Mouse (Mus musculus): ENCODE data around the gene Epgn. TPM values are rescaled to one million over a fixed set of nuclear protein-coding genes. Genes with fewer than 3 reads are reported as not detected.

The Epgn gene
- total and polyA plus RNA-seq, 3 experiments = not detected

GRCm38 (mm10) chr5:91074026-91074425 lies 46.8 kb downstream of the Epgn start:
- no peak for TF ChIP-seq POLR2A (IDR thresholded peaks at IDR 0.05; ENCODE audit: control insufficient read depth in 1 of 2, insufficient read depth in 1 of 2, low read depth in 1 of 2, low read length in 2 of 2, poor library complexity in 1 of 2)
- no peak for TF ChIP-seq TAL1 (IDR thresholded peaks at IDR 0.05; ENCODE audit: low read length)
- no peak for TF ChIP-seq NELFE (IDR thresholded peaks at IDR 0.05; ENCODE audit: low read depth, low read length)
- no peak for TF ChIP-seq EP300 (IDR thresholded peaks at IDR 0.05; ENCODE audit: low read depth in 1 of 2, low read length in 2 of 2)
- H3K79me2 ChIP-seq (ENCODE audit: control insufficient read depth, insufficient read depth, low read length, poor library complexity) = no peaks in the 10 kb centered on the region
- no peak for DNase-seq (ENCODE audit: low read depth, low spot score)
- H3K36me3 ChIP-seq (ENCODE audit: control insufficient read depth in 1 of 2, insufficient read depth in 2 of 2, low read length in 2 of 2) = no peaks in the 10 kb centered on the region
- H3K27ac ChIP-seq (ENCODE audit: control insufficient read depth, low read depth, low read length) = no peak overlapping the region
- no peak overlapping the region for H3K4me3 ChIP-seq (ENCODE audit: control insufficient read depth in 1 of 2, insufficient read depth in 1 of 2, low read depth in 2 of 2, low read length in 2 of 2)
- no peaks in the 10 kb centered on the region for H3K4me1 ChIP-seq (ENCODE audit: control insufficient read depth in 1 of 2, insufficient read depth in 2 of 2, low read length in 2 of 2)
- no peaks in the 10 kb centered on the region for H3K9me3 ChIP-seq (replicated peaks; ENCODE audit: insufficient read depth, low read length)
- no peak overlapping the region for H3K9ac ChIP-seq (ENCODE audit: control insufficient read depth, low read depth, low read length, poor library complexity, severe bottlenecking)
- no peaks in the 10 kb centered on the region; a peak in 1 of 4 replicates for H3K27me3 ChIP-seq (ENCODE audit: control insufficient read depth in 1 of 2, insufficient read depth in 2 of 2, low read length in 2 of 2)

GRCm38 (mm10) chr5:91074450-91074950 lies 47.2 kb downstream of the Epgn start, which contains the start of gene Ereg:
Gene Ereg (plus strand): TSS chr5:91074622.
- no peak within 1 kb of the TSS for H3K4me3 ChIP-seq (ENCODE audit: control insufficient read depth in 1 of 2, insufficient read depth in 1 of 2, low read depth in 2 of 2, low read length in 2 of 2)
- DNase-seq (ENCODE audit: low read depth, low spot score) = no peak
- no peak within 1 kb of the TSS for H3K9ac ChIP-seq (ENCODE audit: control insufficient read depth, low read depth, low read length, poor library complexity, severe bottlenecking)
- TF ChIP-seq E2F4 (IDR thresholded peaks at IDR 0.05; ENCODE audit: borderline replicate concordance, low read depth, low read length) = no peak
- TF ChIP-seq CTCF (IDR thresholded peaks at IDR 0.05 in 2 of 3, conservative IDR thresholded peaks at IDR 0.05 in 1 of 3; ENCODE audit: control insufficient read depth in 1 of 3, insufficient read depth in 1 of 3, low read depth in 2 of 3, low read length in 3 of 3, poor library complexity in 1 of 3, severe bottlenecking in 1 of 3) = no peak
- no peaks in the 10 kb centered on the region for H3K36me3 ChIP-seq (ENCODE audit: control insufficient read depth in 1 of 2, insufficient read depth in 2 of 2, low read length in 2 of 2)
- no peak within 1 kb of the TSS for H3K27ac ChIP-seq (ENCODE audit: control insufficient read depth, low read depth, low read length)
- no peaks in the 10 kb centered on the region for H3K4me1 ChIP-seq (ENCODE audit: control insufficient read depth in 1 of 2, insufficient read depth in 2 of 2, low read length in 2 of 2)
- H3K9me3 ChIP-seq (replicated peaks; ENCODE audit: insufficient read depth, low read length) = no peaks in the 10 kb centered on the region
- no peaks in the 10 kb centered on the region for H3K79me2 ChIP-seq (ENCODE audit: control insufficient read depth, insufficient read depth, low read length, poor library complexity)
- no peaks in the 10 kb centered on the region; a peak in 1 of 4 replicates for H3K27me3 ChIP-seq (ENCODE audit: control insufficient read depth in 1 of 2, insufficient read depth in 2 of 2, low read length in 2 of 2)

- Histone ChIP-seq H3K27me3 (ENCODE audit: control insufficient read depth in 1 of 2, insufficient read depth in 2 of 2, low read length in 2 of 2) (no peaks in the 10 kb centered on the region; a peak in 1 of 4 replicates), H3K27ac (ENCODE audit: control insufficient read depth, low read depth, low read length) (no peak overlapping the region), H3K4me3 (ENCODE audit: control insufficient read depth in 1 of 2, insufficient read depth in 1 of 2, low read depth in 2 of 2, low read length in 2 of 2) (no peak overlapping the region), H3K36me3 (ENCODE audit: control insufficient read depth in 1 of 2, insufficient read depth in 2 of 2, low read length in 2 of 2) (no peaks in the 10 kb centered on the region), H3K79me2 (ENCODE audit: control insufficient read depth, insufficient read depth, low read length, poor library complexity) (no peaks in the 10 kb centered on the region), H3K9me3 (replicated peaks; ENCODE audit: insufficient read depth, low read length) (no peaks in the 10 kb centered on the region), H3K9ac (ENCODE audit: control insufficient read depth, low read depth, low read length, poor library complexity, severe bottlenecking) (no peak overlapping the region), H3K4me1 (ENCODE audit: control insufficient read depth in 1 of 2, insufficient read depth in 2 of 2, low read length in 2 of 2) (no peaks in the 10 kb centered on the region)
- no peak for TF ChIP-seq ZC3H11A (IDR thresholded peaks at IDR 0.05; ENCODE audit: low read depth, low read length)
- no peak for TF ChIP-seq USF1 (IDR thresholded peaks at IDR 0.05; ENCODE audit: low read depth, low read length)
- TF ChIP-seq ZMIZ1 (IDR thresholded peaks at IDR 0.05; ENCODE audit: low read depth, low read length) = no peak
- no peak for TF ChIP-seq ZNF384 (IDR thresholded peaks at IDR 0.05; ENCODE audit: low read depth, low read length)
- TF ChIP-seq UBTF (IDR thresholded peaks at IDR 0.05; ENCODE audit: borderline replicate concordance, insufficient read depth, low read depth, low read length) = no peak
- TF ChIP-seq MEF2A (IDR thresholded peaks at IDR 0.05; ENCODE audit: extremely low read depth, insufficient replicate concordance, low read depth, low read length, poor library complexity, severe bottlenecking) = no peak
- TF ChIP-seq MYB (IDR thresholded peaks at IDR 0.05; ENCODE audit: low read depth, low read length) = no peak
- no peak for TF ChIP-seq ELF1 (IDR thresholded peaks at IDR 0.05; ENCODE audit: low read depth, low read length)
- no peak for TF ChIP-seq MAFK (IDR thresholded peaks at IDR 0.05; ENCODE audit: borderline replicate concordance, low read depth, low read length)
- no peak for TF ChIP-seq NELFE (IDR thresholded peaks at IDR 0.05; ENCODE audit: low read depth, low read length)
- TF ChIP-seq HCFC1 (IDR thresholded peaks at IDR 0.05; ENCODE audit: low read depth, low read length) = no peak
- no peak for TF ChIP-seq MXI1 (IDR thresholded peaks at IDR 0.05; ENCODE audit: low read depth, low read length)
- no peak for TF ChIP-seq BHLHE40 (IDR thresholded peaks at IDR 0.05; ENCODE audit: borderline replicate concordance, low read depth, low read length)
- no peak for TF ChIP-seq POLR2AphosphoS5 (IDR thresholded peaks at IDR 0.05; ENCODE audit: borderline replicate concordance, low read depth, low read length)
- DNase-seq (ENCODE audit: low read depth, low spot score) = no peak
These were observed 47.8 kb downstream of the Epgn start for GRCm38 (mm10) chr5:91075021-91075420.

All from MEL (cell line).